Mouse (Mus musculus) olfactory bulb, adult 2 months (tissue): Measurements from ENCODE around the gene Slc39a11. TPM values are rescaled to one million over a fixed set of nuclear protein-coding genes. Genes with fewer than 3 reads are reported as not detected.

Experiments
- H3K27ac ChIP-seq: fragments of 200-500 bp; 2 replicates; pipeline ENCODE4 v1.5.1; 2012; ENCODE audit warnings: low read depth, low read length; ENCODE audit not compliant: insufficient read depth
- H3K4me1 ChIP-seq: fragments of 200-500 bp; 2 replicates; pipeline ENCODE4 v1.6.1; 2012; ENCODE audit warnings: low read length; ENCODE audit not compliant: control insufficient read depth, insufficient read depth
- H3K4me3 ChIP-seq: fragments of 200-500 bp; 2 replicates; pipeline ENCODE4 v1.5.1; 2012; ENCODE audit warnings: mild to moderate bottlenecking, low read depth, low read length, moderate library complexity; ENCODE audit not compliant: insufficient read depth
- CTCF ChIP-seq: fragments of 200-500 bp; IDR thresholded peaks from 2 replicates; pipeline ENCODE4 v1.5.1; 2012; ENCODE audit warnings: low read depth, mild to moderate bottlenecking, low read length, moderate library complexity; ENCODE audit not compliant: insufficient read depth
- POLR2A ChIP-seq: fragments of 200-500 bp; IDR thresholded peaks from 2 replicates; pipeline ENCODE4 v1.6.1; 2012; ENCODE audit warnings: mild to moderate bottlenecking, low read depth, low read length, moderate library complexity; ENCODE audit not compliant: insufficient read depth
- WGBS: fragments of 180-500 bp; shearing (Covaris S2); methylation state at CpG from one replicate; pipeline ENCODE4 v1.1.7; 2018; 5-methylcytosine and 5-hydroxymethylcytosine counted together
- polyA plus RNA-seq: library from polyadenylated mRNA; stranded (reverse); fragments of >200 nt; gene quantifications from 2 replicates; pipeline ENCODE4 v1.2.4, GENCODE M21; 2012; ENCODE audit warnings: low replicate concordance; ENCODE audit not compliant: missing spikeins, insufficient read depth, insufficient read length

The Slc39a11 gene
- polyA plus RNA-seq, 1 experiment = not detected

DNA sequence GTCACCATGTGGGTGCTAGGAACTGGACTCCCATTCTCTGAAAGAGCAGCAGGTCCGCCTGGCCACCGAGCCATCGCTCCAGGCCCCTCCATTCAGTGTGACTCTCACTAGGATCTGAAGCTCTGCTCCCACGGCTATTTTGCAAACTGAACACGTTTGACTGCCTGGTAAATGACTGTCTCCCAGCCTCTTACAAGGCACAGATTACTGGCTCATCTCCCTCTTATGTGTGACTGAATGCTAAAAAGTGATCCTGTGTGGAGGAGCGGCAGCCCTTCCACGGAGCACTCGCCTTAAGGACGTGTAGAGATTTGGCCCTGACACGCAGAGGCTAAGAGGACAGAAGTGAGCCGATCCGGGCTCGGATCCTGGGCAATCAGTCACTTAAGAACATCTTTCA lies 96.3 kb downstream of the Slc39a11 start:
- Histone ChIP-seq H3K4me3 (no peak overlapping the region), H3K27ac (no peak overlapping the region), H3K4me1 (peaks cover 12% of the 10 kb centered on the region; the same call in 1 of the 2 replicates)
- TF ChIP-seq POLR2A = no peak
- TF ChIP-seq CTCF = no peak
- WGBS = 82% methylated on average over 13 of the region's 13 CpGs

DNA sequence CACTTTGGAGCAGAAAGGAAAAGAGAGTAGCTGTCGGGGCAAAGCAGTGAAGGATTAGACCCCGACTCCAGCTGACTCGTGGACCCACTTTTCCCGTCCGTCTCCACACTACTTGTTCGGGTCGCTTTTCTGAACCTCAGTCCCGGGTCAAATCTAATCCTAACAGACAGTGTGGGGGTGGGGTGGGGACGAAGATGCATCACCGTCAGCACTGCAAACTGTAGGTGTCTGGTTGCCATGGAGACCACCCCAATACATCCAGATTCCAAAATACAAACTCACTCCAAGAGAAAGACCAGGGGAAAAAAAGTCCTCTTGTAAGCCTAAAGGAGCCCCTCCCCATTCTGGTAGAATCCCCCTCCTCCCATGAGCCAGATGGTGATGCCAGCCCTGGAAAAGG lies 97.3 kb downstream of the Slc39a11 start:
- WGBS = 78% methylated on average over 10 of the region's 10 CpGs
- TF ChIP-seq CTCF (no peak), POLR2A (no peak)
- no peak overlapping the region for H3K4me3 ChIP-seq
- H3K4me1 ChIP-seq = peaks cover 12% of the 10 kb centered on the region; the same call in 1 of the 2 replicates
- H3K27ac ChIP-seq = no peak overlapping the region

DNA sequence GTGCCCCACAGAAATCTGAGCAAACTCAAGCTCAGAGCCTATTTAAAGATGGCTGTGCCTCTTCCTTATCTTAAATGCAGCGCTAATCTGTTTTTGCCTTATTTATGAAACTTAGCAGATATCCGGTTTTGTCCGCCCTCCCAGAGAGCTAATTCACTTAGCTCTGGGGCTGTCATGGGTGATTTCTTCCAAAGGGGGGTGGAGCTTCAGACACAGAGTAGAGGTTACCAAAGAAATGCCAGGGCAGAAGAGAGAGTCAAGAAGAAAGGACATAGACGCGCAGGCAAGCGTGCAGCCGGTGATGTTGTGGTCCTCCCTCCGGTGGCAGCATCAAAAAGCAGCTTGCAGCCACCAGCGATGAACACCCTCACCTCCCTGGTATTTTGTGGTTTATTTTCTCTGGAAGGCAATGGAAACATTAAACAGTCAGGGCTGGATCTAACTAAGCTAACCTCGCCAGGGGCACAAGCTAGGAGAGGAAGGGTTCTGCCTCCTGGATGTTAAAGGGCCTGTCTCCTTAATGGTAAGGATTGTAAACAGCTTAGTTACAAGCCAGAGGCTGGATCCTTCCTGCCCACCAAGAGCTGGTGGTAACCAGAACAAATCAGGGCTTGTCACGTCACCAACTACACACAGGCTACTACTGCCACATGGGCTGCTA lies 103.5 kb downstream of the Slc39a11 start:
- no peak overlapping the region for H3K27ac ChIP-seq
- TF ChIP-seq CTCF (no peak), POLR2A (no peak)
- WGBS = 72% methylated on average over 11 of the region's 11 CpGs
- no peak overlapping the region for H3K4me3 ChIP-seq
- no peaks in the 10 kb centered on the region for H3K4me1 ChIP-seq

DNA sequence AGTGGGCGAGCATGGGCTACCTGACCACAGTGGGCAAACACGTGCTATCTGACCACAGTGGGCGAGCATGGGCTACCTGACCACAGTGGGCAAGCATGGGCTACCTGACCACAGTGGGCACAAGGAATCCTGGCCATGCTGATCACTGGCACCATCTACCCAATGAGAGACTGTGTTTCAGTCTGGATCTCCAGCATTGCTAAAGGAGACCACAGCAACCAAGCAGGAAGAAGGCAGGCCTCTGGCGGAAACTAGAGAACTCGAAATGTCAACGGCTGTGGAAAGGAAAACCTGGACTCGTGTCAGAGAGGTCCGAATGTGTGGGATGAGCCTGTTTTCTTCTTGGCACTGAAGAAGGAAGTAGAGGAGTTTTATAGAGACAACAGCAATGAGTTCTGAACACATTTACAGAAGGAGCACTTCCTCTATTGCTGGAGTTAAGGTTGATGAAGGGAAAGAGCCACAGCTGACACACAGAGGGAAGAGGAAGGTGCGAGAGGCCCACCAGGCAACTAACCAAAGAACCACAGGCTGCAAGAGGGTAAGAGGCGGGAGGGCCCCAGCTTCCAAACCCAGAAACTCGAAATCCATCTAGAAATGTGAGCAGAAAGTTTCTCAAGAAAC lies 105.8 kb downstream of the Slc39a11 start:
- no peak for TF ChIP-seq POLR2A
- TF ChIP-seq CTCF = no peak
- no peak overlapping the region for H3K27ac ChIP-seq
- no peak overlapping the region for H3K4me3 ChIP-seq
- 89% methylated on average over 11 of the region's 11 CpGs for WGBS
- H3K4me1 ChIP-seq = peaks cover 4% of the 10 kb centered on the region

DNA sequence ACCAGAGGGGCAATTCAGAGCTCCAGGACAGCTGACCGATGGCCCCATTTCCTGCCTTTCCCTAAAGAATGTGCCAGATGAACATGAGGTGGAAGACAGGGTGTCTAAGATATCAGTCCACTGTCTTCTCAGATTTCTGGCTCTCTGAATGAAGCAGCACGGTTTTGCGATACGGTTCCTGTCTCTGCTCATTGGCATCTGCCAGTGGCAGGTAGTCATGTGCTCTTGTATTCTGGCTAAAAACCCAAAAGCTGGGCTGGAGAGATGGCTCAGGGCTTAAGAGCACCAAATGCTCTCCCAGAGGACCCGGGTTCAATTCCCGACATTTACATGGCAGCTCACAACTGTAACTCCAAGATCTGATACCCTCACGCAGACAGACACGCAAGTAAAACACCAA lies 108.8 kb downstream of the Slc39a11 start:
- 98% methylated on average over 8 of the region's 8 CpGs for WGBS
- H3K4me3 ChIP-seq = no peak overlapping the region
- TF ChIP-seq CTCF (no peak), POLR2A (no peak)
- H3K4me1 ChIP-seq = peaks cover 4% of the 10 kb centered on the region
- H3K27ac ChIP-seq = no peak overlapping the region

DNA sequence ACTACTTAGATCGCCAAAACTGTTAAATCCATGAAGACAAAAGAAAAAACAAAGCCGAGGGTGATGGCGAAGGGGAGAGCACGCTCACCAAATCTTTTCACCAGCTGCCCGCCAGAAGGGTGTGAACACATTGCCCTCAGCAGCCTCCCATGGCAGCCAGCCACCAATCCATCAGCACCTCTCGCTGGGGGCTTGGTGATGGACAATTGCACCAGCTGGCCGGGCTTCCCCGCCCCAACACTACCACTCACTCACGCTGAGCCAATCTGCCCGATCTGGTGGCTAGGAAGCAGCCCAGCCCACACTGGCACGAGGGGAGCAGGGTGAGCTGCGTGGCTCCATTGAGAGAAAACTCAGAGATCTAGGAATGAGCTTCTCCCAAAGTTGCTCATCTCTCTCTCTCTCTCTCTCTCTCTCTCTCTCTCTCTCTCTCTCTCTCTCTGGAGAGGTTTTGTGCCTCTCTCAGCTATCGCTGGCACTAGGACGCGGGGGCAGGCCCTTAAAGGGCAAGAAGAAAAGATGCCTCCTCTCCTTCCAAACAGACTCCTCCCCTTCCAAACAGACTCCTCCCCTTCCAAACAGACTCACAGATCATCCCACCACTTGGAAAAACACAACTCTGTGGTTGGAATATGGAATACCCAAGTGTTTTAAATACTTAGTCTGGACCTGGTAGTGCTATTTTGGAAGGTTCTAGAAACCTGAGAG lies 110.2 kb downstream of the Slc39a11 start:
- no peak overlapping the region for H3K27ac ChIP-seq
- 42% methylated on average over 15 of the region's 15 CpGs for WGBS
- TF ChIP-seq POLR2A (no peak), CTCF (no peak)
- H3K4me1 ChIP-seq = peaks cover 4% of the 10 kb centered on the region
- H3K4me3 ChIP-seq = no peak overlapping the region

DNA sequence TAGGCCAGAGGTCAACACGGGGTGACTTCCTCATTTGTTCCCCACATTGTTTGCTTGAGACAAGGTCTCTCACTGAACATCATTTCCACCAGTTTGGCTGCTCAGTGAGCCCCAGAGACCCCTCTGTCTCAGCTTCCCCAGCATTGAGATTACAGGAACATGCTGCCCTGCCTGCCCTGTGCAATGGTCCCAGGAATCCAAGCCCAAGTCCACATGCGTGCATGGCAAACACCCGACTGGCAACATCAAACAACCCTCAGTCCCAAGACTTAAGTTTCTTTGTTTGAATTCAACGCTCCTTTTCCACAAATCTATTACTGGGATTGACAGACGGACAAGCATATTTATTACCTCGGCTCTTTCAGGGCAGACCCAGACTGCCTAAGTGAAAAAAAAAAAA lies 110.8 kb downstream of the Slc39a11 start:
- peaks cover 4% of the 10 kb centered on the region for H3K4me1 ChIP-seq
- no peak overlapping the region for H3K27ac ChIP-seq
- no peak overlapping the region for H3K4me3 ChIP-seq
- WGBS = 71% methylated on average over 6 of the region's 6 CpGs
- no peak for TF ChIP-seq CTCF
- TF ChIP-seq POLR2A = no peak

DNA sequence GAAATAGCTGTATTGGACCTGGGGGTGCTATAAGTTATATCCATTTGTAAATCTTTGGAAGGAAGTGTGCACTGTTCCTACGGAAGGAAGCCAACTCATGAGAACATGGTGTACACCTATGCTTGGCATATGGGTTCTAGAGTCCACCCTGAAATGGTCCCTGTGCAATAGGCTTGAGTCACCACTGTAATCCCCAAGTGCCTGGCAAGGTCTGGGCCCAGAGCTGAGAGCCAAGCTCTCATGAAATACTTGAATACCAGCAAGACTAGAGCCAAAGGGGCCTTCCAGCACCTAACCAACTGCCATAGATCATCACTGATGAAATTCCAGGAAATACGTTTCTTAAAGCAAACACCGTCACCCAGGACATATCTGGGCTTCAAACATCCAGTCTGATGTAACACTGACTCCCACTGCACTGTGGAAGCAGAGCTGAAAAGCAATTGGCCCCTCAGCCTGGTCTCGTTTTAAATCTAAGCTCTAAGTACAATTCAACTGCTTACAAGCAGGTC lies 111.4 kb downstream of the Slc39a11 start:
- peaks cover 4% of the 10 kb centered on the region for H3K4me1 ChIP-seq
- H3K4me3 ChIP-seq = no peak overlapping the region
- 92% methylated on average over 4 of the region's 4 CpGs for WGBS
- TF ChIP-seq POLR2A (no peak), CTCF (no peak)
- no peak overlapping the region for H3K27ac ChIP-seq

DNA sequence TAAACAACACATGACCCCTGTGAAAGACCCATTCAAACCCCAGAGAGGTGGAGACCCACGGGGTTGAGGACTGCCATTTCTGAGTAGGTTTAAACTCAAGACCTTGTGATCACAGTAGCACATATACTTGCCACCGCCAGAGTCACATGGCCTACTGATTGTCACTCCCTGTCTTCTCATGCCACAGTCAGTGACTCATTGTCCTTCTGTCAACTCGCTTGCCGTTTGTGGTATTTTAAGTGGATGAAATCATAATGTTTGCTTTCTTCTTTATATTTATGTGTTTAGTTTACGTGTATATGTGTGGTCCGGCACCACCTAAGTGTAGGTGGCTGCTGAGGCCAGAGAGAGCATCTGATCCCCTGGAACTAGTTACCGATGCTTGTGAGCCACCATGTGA lies 112.2 kb downstream of the Slc39a11 start:
- Histone ChIP-seq H3K27ac (no peak overlapping the region), H3K4me3 (no peak overlapping the region), H3K4me1 (peaks cover 4% of the 10 kb centered on the region)
- 91% methylated on average over 7 of the region's 7 CpGs for WGBS
- no peak for TF ChIP-seq POLR2A
- TF ChIP-seq CTCF = no peak

DNA sequence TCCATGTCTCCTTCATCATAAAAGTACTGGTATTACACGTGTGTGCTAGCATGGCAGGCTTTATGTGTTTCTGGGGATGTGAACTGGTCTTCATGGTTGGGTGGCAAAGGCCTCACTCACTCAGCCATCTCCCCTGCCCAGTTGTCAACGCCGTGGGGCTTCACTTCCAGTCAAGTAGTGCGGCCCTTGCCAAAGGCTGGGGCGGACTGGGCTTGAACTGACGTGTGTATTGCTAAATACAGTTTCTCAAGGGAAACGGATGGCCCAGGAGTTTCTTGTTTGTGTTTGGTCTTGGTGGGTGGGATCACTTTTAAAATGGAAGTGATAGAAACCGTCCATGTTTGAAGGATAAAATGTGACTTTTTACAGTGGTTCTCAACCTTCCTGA lies 112.7 kb downstream of the Slc39a11 start:
- peaks cover 4% of the 10 kb centered on the region for H3K4me1 ChIP-seq
- H3K4me3 ChIP-seq = no peak overlapping the region
- no peak for TF ChIP-seq CTCF
- no peak for TF ChIP-seq POLR2A
- H3K27ac ChIP-seq = no peak overlapping the region
- WGBS = 90% methylated on average over 8 of the region's 8 CpGs
